ENCODE assay signal across 12 mouse cellular contexts in the genomic region with DNA sequence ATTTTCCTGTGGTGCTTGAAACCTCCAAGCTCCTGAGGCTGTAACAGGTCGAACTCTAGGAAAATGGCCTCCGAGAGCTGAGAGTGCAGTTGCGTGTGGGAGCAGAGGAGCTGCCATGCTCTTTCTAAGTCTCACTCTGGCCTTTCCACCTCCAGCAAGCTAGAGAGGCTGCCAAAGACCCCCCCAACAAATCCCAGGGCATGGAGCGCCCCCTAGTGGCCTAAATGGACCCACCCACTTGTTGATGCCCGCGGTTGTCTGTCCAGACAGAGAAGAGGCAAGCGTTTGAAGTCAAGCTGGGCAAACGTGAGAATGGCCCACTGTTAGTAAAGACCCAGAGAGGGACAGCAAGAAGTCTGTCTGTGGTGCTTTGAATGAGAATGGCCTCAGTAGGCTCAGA. TPM values are rescaled to one million over a fixed set of nuclear protein-coding genes. Genes with fewer than 3 reads are reported as not detected.
DNase-seq lines count a peak whose midpoint lies in the region; ATAC-seq and TF ChIP-seq lines count a peak whose summit lies in the region.
"Had no signal": no experiment of that assay in that cellular context is flagged by ENCODE, and none has a peak within 500 bp of the region (broad histone marks: within the 10 kb centered on the region; RNA-seq: fewer than 3 reads in every experiment).

No protein-coding gene starts in this region.

- TF ChIP-seq CTCF in heart, postnatal 0 days (IDR thresholded peaks at IDR 0.05; ENCODE audit: low read depth): peak; percentile 21; the same call in 1 of the 2 replicates
- peak; percentile 47 for TF ChIP-seq CTCF in Patski (IDR thresholded peaks at IDR 0.05)
- peak; percentile 37; the same call in 1 of the 2 replicates for TF ChIP-seq CTCF in small intestine, adult 2 months (IDR thresholded peaks at IDR 0.05; ENCODE audit: extremely low read depth, insufficient read length, insufficient replicate concordance, low read depth, low read length)

- H3K9ac ChIP-seq in heart, postnatal 0 days (replicated peaks; ENCODE audit: low read depth, low read length): no peak overlapping the region
- no peak overlapping the region for H3K9ac ChIP-seq in neural tube, embryonic 15.5 days (replicated peaks)

- POLR2A ChIA-PET in Patski (lab: Charles Lee): no interaction called here

- H3K9me3 ChIP-seq in heart, postnatal 0 days (replicated peaks; ENCODE audit: control insufficient read depth, low read length): no peaks in the 10 kb centered on the region
- H3K9me3 ChIP-seq in neural tube, embryonic 15.5 days (replicated peaks): no peaks in the 10 kb centered on the region
- H3K9me3 ChIP-seq: hindbrain, embryonic 10.5 days had no signal

- in situ Hi-C loops in Patski (cut with MboI; ENCODE audit: low pct_unique_long_range_greater_than_20kb): no loop called here

- 74% methylated on average over 8 of the region's 8 CpGs for WGBS in heart, postnatal 0 days
- WGBS in neural tube, embryonic 15.5 days: 69% methylated on average over 8 of the region's 8 CpGs
- WGBS in small intestine, adult 2 months: 74% methylated on average over 8 of the region's 8 CpGs

- H3K4me2 ChIP-seq in heart, postnatal 0 days (ENCODE audit: low read depth, low read length): no peak overlapping the region
- H3K4me2 ChIP-seq in neural tube, embryonic 15.5 days: no peak overlapping the region

- CTCF ChIA-PET in Patski (lab: Charles Lee): no interaction called here

- no peak for DNase-seq in heart, postnatal 0 days (ENCODE audit: low spot score)
- no peak for DNase-seq in heart, postnatal 14 days
- peak; percentile 33 for DNase-seq in neural tube, embryonic 10.5 days (ENCODE audit: extremely low spot score, low spot score)
- no peak for DNase-seq in Patski (ENCODE audit: low read depth, low spot score)
- DNase-seq in gastrocnemius, postnatal 14 days: no peak
- DNase-seq: adrenal gland, adult 2 months; kidney, adult 8-10 months had no signal

- H3K27ac ChIP-seq in heart, postnatal 0 days (ENCODE audit: low read depth): no peak overlapping the region
- no peak overlapping the region for H3K27ac ChIP-seq in neural tube, embryonic 15.5 days (replicated peaks)
- no peak overlapping the region for H3K27ac ChIP-seq in small intestine, adult 2 months (ENCODE audit: insufficient read depth, low read depth, low read length)
- H3K27ac ChIP-seq: hindbrain, embryonic 10.5 days; macrophage had no signal

- peaks cover 2% of the 10 kb centered on the region; the same call in 1 of the 2 replicates for H3K4me1 ChIP-seq in heart, postnatal 0 days (ENCODE audit: control insufficient read depth, insufficient read depth)
- no peaks in the 10 kb centered on the region for H3K4me1 ChIP-seq in neural tube, embryonic 15.5 days
- no peaks in the 10 kb centered on the region for H3K4me1 ChIP-seq in small intestine, adult 2 months (ENCODE audit: control insufficient read depth, insufficient read depth, insufficient read length, low read length)

- TF ChIP-seq EP300 in heart, postnatal 0 days (IDR thresholded peaks at IDR 0.05; ENCODE audit: low read depth): no peak

- no peaks in the 10 kb centered on the region for H3K27me3 ChIP-seq in heart, postnatal 0 days (ENCODE audit: control insufficient read depth, insufficient read depth, low read length)
- H3K27me3 ChIP-seq in neural tube, embryonic 15.5 days (replicated peaks): no peaks in the 10 kb centered on the region
- no peaks in the 10 kb centered on the region for H3K27me3 ChIP-seq in Patski
- no peaks in the 10 kb centered on the region for H3K27me3 ChIP-seq in small intestine, adult 2 months (ENCODE audit: control insufficient read depth, insufficient read depth, low read length)

- ATAC-seq in heart, postnatal 0 days (ENCODE audit: insufficient read depth, low read depth): no peak
- ATAC-seq in neural tube, embryonic 15.5 days (ENCODE audit: low FRiP score): no peak
- ATAC-seq in Patski: no peak
- ATAC-seq in cerebellum, adult (ENCODE audit: insufficient number of reproducible peaks, low FRiP score, low TSS enrichment): no peak

- no peaks in the 10 kb centered on the region for H3K36me3 ChIP-seq in heart, postnatal 0 days (replicated peaks; ENCODE audit: control insufficient read depth, insufficient read depth, low read length)
- no peaks in the 10 kb centered on the region for H3K36me3 ChIP-seq in neural tube, embryonic 15.5 days
- H3K36me3 ChIP-seq in small intestine, adult 2 months (ENCODE audit: control insufficient read depth, insufficient read depth, low read length): no peaks in the 10 kb centered on the region
- H3K36me3 ChIP-seq: hindbrain, embryonic 10.5 days had no signal

- TF ChIP-seq POLR2A in small intestine, adult 2 months (IDR thresholded peaks at IDR 0.05; ENCODE audit: low read depth, low read length): no peak

- intact Hi-C loops in heart, postnatal 14 days (cut with DNase I): no loop called here
- intact Hi-C loops in gastrocnemius, postnatal 14 days (cut with DNase I; ENCODE audit: low total_unique reads): no loop called here

- H3K4me3 ChIP-seq in heart, postnatal 0 days (ENCODE audit: low read depth, low read length): no peak overlapping the region
- no peak overlapping the region for H3K4me3 ChIP-seq in neural tube, embryonic 15.5 days (replicated peaks)
- H3K4me3 ChIP-seq in small intestine, adult 2 months (ENCODE audit: low read depth, low read length): no peak overlapping the region
- H3K4me3 ChIP-seq: hindbrain, embryonic 10.5 days had no signal

RNA-seq across cellular contexts. Expression of a gene that starts 10.3 kb away (rescaled TPM):
- total RNA-seq in heart, postnatal 0 days (2014; rRNA removed; ENCODE audit: low replicate concordance): 5.3 and 5.5 TPM in 2 replicates
- polyA plus RNA-seq in heart, postnatal 0 days (2015; fragmentation: Nextera tagmentation; extraction: Ambion mirVana): 4.2 and 4.3 TPM in 2 replicates
- 1 to 10 TPM; 4.7 to 4.9 TPM for total RNA-seq in heart, postnatal 14 days (2021)
- 3.6 and 5.2 TPM in 2 replicates for polyA plus RNA-seq in neural tube, embryonic 15.5 days (2015; fragmentation: Nextera tagmentation; extraction: Ambion mirVana)
- 9.8 TPM for polyA plus RNA-seq in Patski (2021)
- polyA plus RNA-seq in small intestine, adult 2 months (2012; rRNA removed): 1.8 and 1.9 TPM in 2 replicates
- total RNA-seq in gastrocnemius, postnatal 14 days (2021): 1 to 10 TPM in 1 of 2 experiments, under 1 TPM in 1; 0.93 to 2.4 TPM
- polyA plus RNA-seq: macrophage had no signal
